Mouse (Mus musculus): ENCODE results near the gene Tmem256.

The Tmem256 gene

GRCm38 (mm10) chr11:69815155-69815554 is 23.2 kb upstream of the Tmem256 start, which contains the start of gene Gm39566:
Gene Gm39566, minus strand, starts transcription at chr11:69815298.
- DNase-seq (ENCODE audit: inconsistent ontology term): no peak

- no peak for DNase-seq (ENCODE audit: inconsistent ontology term)
Measured at GRCm38 (mm10) chr11:69816520-69816919, 21.8 kb upstream of the Tmem256 start.

- no peak for DNase-seq (ENCODE audit: inconsistent ontology term)
Measured at GRCm38 (mm10) chr11:69818365-69818764, 19.9 kb upstream of the Tmem256 start, which contains the start of gene Spem2. Gene Spem2, minus strand, starts transcription at chr11:69818465.

- DNase-seq (ENCODE audit: inconsistent ontology term): no peak
Measured at GRCm38 (mm10) chr11:69818871-69819270, 19.4 kb upstream of the Tmem256 start.

GRCm38 (mm10) chr11:69822080-69822479 is 16.2 kb upstream of the Tmem256 start, which contains the start of gene Spem1:
Gene Spem1, minus strand, starts transcription at chr11:69822180.
- no peak for DNase-seq (ENCODE audit: inconsistent ontology term)

- no peak for DNase-seq (ENCODE audit: inconsistent ontology term)
Measured at GRCm38 (mm10) chr11:69823456-69823855, 14.9 kb upstream of the Tmem256 start.

- no peak for DNase-seq (ENCODE audit: inconsistent ontology term)
Measured at GRCm38 (mm10) chr11:69828832-69829231, 9.5 kb upstream of the Tmem256 start.

- no peak for DNase-seq (ENCODE audit: inconsistent ontology term)
Measured at GRCm38 (mm10) chr11:69833554-69833953, 4.8 kb upstream of the Tmem256 start.

GRCm38 (mm10) chr11:69834001-69834549 is 4.2 kb upstream of the Tmem256 start:
- peak; percentile 19 for DNase-seq (ENCODE audit: inconsistent ontology term)

- peak; percentile 5 for DNase-seq (ENCODE audit: inconsistent ontology term)
Measured at GRCm38 (mm10) chr11:69835326-69835965, 2.9 kb upstream of the Tmem256 start.

- no peak for DNase-seq (ENCODE audit: inconsistent ontology term)
Measured at GRCm38 (mm10) chr11:69835966-69836335, 2.4 kb upstream of the Tmem256 start.

- DNase-seq (ENCODE audit: inconsistent ontology term): peak; percentile 64
Measured at GRCm38 (mm10) chr11:69836703-69837576, 1.4 kb upstream of the Tmem256 start.

- DNase-seq (ENCODE audit: inconsistent ontology term): no peak
Measured at GRCm38 (mm10) chr11:69837604-69837951, 736 bp upstream of the Tmem256 start, which contains the start of gene Nlgn2. Gene Nlgn2, minus strand, starts transcription at chr11:69837784.

- no peak for DNase-seq (ENCODE audit: inconsistent ontology term)
Measured at GRCm38 (mm10) chr11:69838714-69839104, 395 bp downstream of the Tmem256 start.

- peak; percentile 95 for DNase-seq (ENCODE audit: inconsistent ontology term)
Measured at GRCm38 (mm10) chr11:69846198-69846680, 7.9 kb downstream of the Tmem256 start, which contains the start of gene Plscr3. Gene Plscr3, plus strand, starts transcription at chr11:69846376.

GRCm38 (mm10) chr11:69846738-69847688 is 8.7 kb downstream of the Tmem256 start:
- DNase-seq (ENCODE audit: inconsistent ontology term): peak; percentile 42

- DNase-seq (ENCODE audit: inconsistent ontology term): no peak
Measured at GRCm38 (mm10) chr11:69848021-69848420, 9.7 kb downstream of the Tmem256 start.

- no peak for DNase-seq (ENCODE audit: inconsistent ontology term)
Measured at GRCm38 (mm10) chr11:69849128-69849527, 10.8 kb downstream of the Tmem256 start.

- no peak for DNase-seq (ENCODE audit: inconsistent ontology term)
Measured at GRCm38 (mm10) chr11:69849884-69850283, 11.6 kb downstream of the Tmem256 start.

GRCm38 (mm10) chr11:69850754-69851153 is 12.4 kb downstream of the Tmem256 start:
- no peak for DNase-seq (ENCODE audit: inconsistent ontology term)

GRCm38 (mm10) chr11:69853994-69854393 is 15.7 kb downstream of the Tmem256 start:
- no peak for DNase-seq (ENCODE audit: inconsistent ontology term)

Measured in Muller cell, postnatal 12 days (primary cell).